Comparison of ENCODE assay signal across 23 mouse cellular contexts in the genomic region with DNA sequence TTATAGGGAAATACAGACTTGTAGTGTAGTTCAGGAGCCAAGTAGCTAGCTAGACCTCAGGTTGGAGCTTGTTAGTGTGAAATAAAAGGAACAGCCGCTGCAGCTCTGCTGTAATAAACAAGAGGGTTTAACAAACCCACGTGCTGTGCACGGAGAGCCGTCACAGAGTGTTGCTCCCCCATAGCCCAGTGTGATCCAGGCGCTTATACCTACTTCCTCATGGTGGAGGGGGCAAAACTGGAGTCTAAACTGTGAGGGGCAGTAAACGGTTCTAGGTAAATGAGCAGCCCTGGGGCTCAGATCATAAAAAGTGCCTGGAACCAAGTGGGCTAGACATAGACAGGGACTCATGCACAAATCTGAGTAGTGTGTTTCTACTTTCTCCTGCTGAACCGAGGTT.
DNase-seq lines count a peak whose midpoint lies in the region; ATAC-seq and TF ChIP-seq lines count a peak whose summit lies in the region.
"Had no signal": no experiment of that assay in that cellular context is flagged by ENCODE, and none has a peak within 500 bp of the region (broad histone marks: within the 10 kb centered on the region; RNA-seq: fewer than 3 reads in every experiment).

No protein-coding gene starts in this region.

- no peak overlapping the region for H3K4me3 ChIP-seq in gastrocnemius, adult 2 months
- H3K4me3 ChIP-seq in limb, embryonic 11.5 days (ENCODE audit: low read depth, low read length), result no peak overlapping the region
- H3K4me3 ChIP-seq in limb, embryonic 10.5 days, result no peak overlapping the region
- H3K4me3 ChIP-seq in bone marrow macrophage, adult 2 months (ENCODE audit: insufficient read depth, low read length), result peak overlapping the region; percentile 16
- H3K4me3 ChIP-seq in limb, embryonic 12.5 days (replicated peaks), result no peak overlapping the region
- H3K4me3 ChIP-seq: embryonic facial prominence, embryonic 12.5 days; hindbrain, embryonic 13.5 days; liver, embryonic 13.5 days; midbrain, embryonic 10.5 days; myocyte; neural tube, embryonic 13.5 days had no signal

- no peak for TF ChIP-seq POLR2A in bone marrow macrophage, adult 2 months (IDR thresholded peaks at IDR 0.05; ENCODE audit: borderline replicate concordance, low read depth, low read length)

- peak overlapping the region; percentile 71 for H3K27ac ChIP-seq in gastrocnemius, adult 2 months
- H3K27ac ChIP-seq in limb, embryonic 11.5 days (replicated peaks; ENCODE audit: low read depth, low read length), result no peak overlapping the region
- no peak overlapping the region for H3K27ac ChIP-seq in limb, embryonic 10.5 days
- peak overlapping the region; percentile 71 for H3K27ac ChIP-seq in bone marrow macrophage, adult 2 months (ENCODE audit: insufficient read depth, low read depth, low read length)
- H3K27ac ChIP-seq in limb, embryonic 12.5 days, result peak overlapping the region; percentile 62
- H3K27ac ChIP-seq: embryonic facial prominence, embryonic 12.5 days; hindbrain, embryonic 13.5 days; liver, embryonic 13.5 days; midbrain, embryonic 10.5 days; neural tube, embryonic 13.5 days had no signal

- ATAC-seq in limb, embryonic 11.5 days (ENCODE audit: insufficient number of reproducible peaks, low FRiP score, low TSS enrichment, low read depth), result peak; percentile 45
- ATAC-seq in limb, embryonic 12.5 days (ENCODE audit: insufficient number of reproducible peaks, insufficient read depth, low FRiP score, low TSS enrichment, low read depth), result peak; percentile 28; the same call in 1 of the 2 replicates
- ATAC-seq: forebrain, postnatal 0 days; midbrain, embryonic 16.5 days had no signal

- H3K36me3 ChIP-seq in limb, embryonic 11.5 days (ENCODE audit: control insufficient read depth, insufficient read depth, low read length), result no peaks in the 10 kb centered on the region
- no peaks in the 10 kb centered on the region for H3K36me3 ChIP-seq in limb, embryonic 10.5 days
- no peaks in the 10 kb centered on the region for H3K36me3 ChIP-seq in limb, embryonic 12.5 days
- H3K36me3 ChIP-seq: embryonic facial prominence, embryonic 12.5 days; hindbrain, embryonic 13.5 days; liver, embryonic 13.5 days; midbrain, embryonic 10.5 days; neural tube, embryonic 13.5 days had no signal

- 44% methylated on average over 7 of the region's 7 CpGs for WGBS in limb, embryonic 11.5 days
- 79% methylated on average over 7 of the region's 7 CpGs for WGBS in limb, embryonic 10.5 days
- 26% methylated on average over 7 of the region's 7 CpGs for WGBS in limb, embryonic 12.5 days

- H3K4me2 ChIP-seq in limb, embryonic 11.5 days (ENCODE audit: low read depth, severe bottlenecking), result no peak overlapping the region
- no peak overlapping the region for H3K4me2 ChIP-seq in limb, embryonic 12.5 days
- H3K4me2 ChIP-seq: embryonic facial prominence, embryonic 12.5 days; hindbrain, embryonic 13.5 days; liver, embryonic 13.5 days; neural tube, embryonic 13.5 days had no signal

- no peaks in the 10 kb centered on the region for H3K9me3 ChIP-seq in limb, embryonic 11.5 days (ENCODE audit: control insufficient read depth, low read length)
- H3K9me3 ChIP-seq in limb, embryonic 10.5 days (replicated peaks), result no peaks in the 10 kb centered on the region
- H3K9me3 ChIP-seq in limb, embryonic 12.5 days, result no peaks in the 10 kb centered on the region
- H3K9me3 ChIP-seq: embryonic facial prominence, embryonic 12.5 days; hindbrain, embryonic 13.5 days; liver, embryonic 13.5 days; midbrain, embryonic 10.5 days; neural tube, embryonic 13.5 days had no signal

- H3K9ac ChIP-seq in limb, embryonic 11.5 days (ENCODE audit: low read length), result no peak overlapping the region
- H3K9ac ChIP-seq in limb, embryonic 12.5 days (replicated peaks), result no peak overlapping the region
- H3K9ac ChIP-seq: embryonic facial prominence, embryonic 12.5 days; forebrain, postnatal 0 days; hindbrain, embryonic 13.5 days; liver, embryonic 13.5 days; neural tube, embryonic 13.5 days had no signal

- no peak for DNase-seq in gastrocnemius, adult 2 months
- no peak for DNase-seq in gastrocnemius, postnatal 4 days (ENCODE audit: low spot score in 2 of 2)
- DNase-seq in limb, embryonic 11.5 days (ENCODE audit: low spot score), result peak; percentile 40
- DNase-seq in limb, embryonic 10.5 days (ENCODE audit: low spot score), result no peak
- DNase-seq in heart, adult 9 months (ENCODE audit: low spot score in 2 of 2), result no peak
- no peak for DNase-seq in embryo, embryonic 10.5 days (ENCODE audit: low spot score)
- DNase-seq: adrenal gland, postnatal 10 days; cerebellum, adult 8-10 months; forebrain, postnatal 0 days; kidney, adult 18-20 months; left cerebral cortex, postnatal 4 days; liver, embryonic 13.5 days; retina, postnatal 1 day; right cerebral cortex, postnatal 25 days; spleen, adult 18-20 months had no signal

- intact Hi-C loops in gastrocnemius, adult 2 months (cut with DNase I), result no loop called here

- H3K4me1 ChIP-seq in limb, embryonic 11.5 days (ENCODE audit: control insufficient read depth, insufficient read depth, low read length), result peaks cover 15% of the 10 kb centered on the region
- peaks cover 22% of the 10 kb centered on the region for H3K4me1 ChIP-seq in limb, embryonic 10.5 days
- peaks cover 18% of the 10 kb centered on the region for H3K4me1 ChIP-seq in bone marrow macrophage, adult 2 months (ENCODE audit: control insufficient read depth, insufficient read depth, low read length)
- peaks cover 42% of the 10 kb centered on the region for H3K4me1 ChIP-seq in limb, embryonic 12.5 days (replicated peaks)
- H3K4me1 ChIP-seq: midbrain, embryonic 10.5 days had no signal

- TF ChIP-seq CTCF in gastrocnemius, adult 2 months (IDR thresholded peaks at IDR 0.05), result no peak
- TF ChIP-seq CTCF in bone marrow macrophage, adult 2 months (IDR thresholded peaks at IDR 0.05; ENCODE audit: low read depth, low read length), result no peak

- H3K27me3 ChIP-seq in limb, embryonic 11.5 days (ENCODE audit: control insufficient read depth, insufficient read depth, low read length), result no peaks in the 10 kb centered on the region
- H3K27me3 ChIP-seq in limb, embryonic 10.5 days (ENCODE audit: low read depth, poor library complexity, severe bottlenecking), result no peaks in the 10 kb centered on the region
- no peaks in the 10 kb centered on the region for H3K27me3 ChIP-seq in limb, embryonic 12.5 days
- H3K27me3 ChIP-seq: embryonic facial prominence, embryonic 12.5 days; hindbrain, embryonic 13.5 days; liver, embryonic 13.5 days; neural tube, embryonic 13.5 days had no signal

Comparison
In these comparisons a context has a peak if more than half of its experiments do, and no peak if none do; other contexts are left out.
1. H3K27ac ChIP-seq: peak in gastrocnemius, adult 2 months (single experiment), bone marrow macrophage, adult 2 months (single experiment) and limb, embryonic 12.5 days (single experiment); none in limb, embryonic 11.5 days (single experiment) and limb, embryonic 10.5 days (single experiment).